Mouse (Mus musculus): ENCODE measurements around the gene Creb3.
"Not testable (repeated sequence)": the region's sequence is repeated elsewhere in the genome, so short reads cannot be mapped to it uniquely, and the experiment has no call there.

Creb3 gene

GRCm38 (mm10) chr4:43580721-43581120, 18.6 kb downstream of the Creb3 start:
- in situ Hi-C loops (cut with MboI, MseI): no loop called here

DNA sequence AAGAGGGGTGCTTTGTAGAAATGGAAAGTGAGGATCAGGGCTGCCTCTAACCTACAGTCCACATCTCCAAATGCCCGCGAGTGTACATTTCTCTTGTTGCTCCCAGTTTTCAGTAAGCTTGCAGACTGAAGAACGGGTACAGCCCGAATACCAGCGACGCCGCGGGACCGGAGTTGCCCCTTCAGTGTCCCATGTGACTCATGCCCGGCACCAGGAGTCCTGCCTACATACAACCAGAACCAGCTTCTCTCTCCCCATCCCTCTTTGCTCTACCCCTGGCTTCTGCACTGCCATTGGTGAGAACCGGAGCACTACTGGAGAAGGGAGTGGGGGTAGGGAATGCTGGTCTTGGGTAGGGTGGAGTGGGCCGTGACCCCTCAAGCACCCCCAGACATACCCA, 19.2 kb downstream of the Creb3 start:
- in situ Hi-C loops (cut with MboI, MseI): no loop called here

DNA sequence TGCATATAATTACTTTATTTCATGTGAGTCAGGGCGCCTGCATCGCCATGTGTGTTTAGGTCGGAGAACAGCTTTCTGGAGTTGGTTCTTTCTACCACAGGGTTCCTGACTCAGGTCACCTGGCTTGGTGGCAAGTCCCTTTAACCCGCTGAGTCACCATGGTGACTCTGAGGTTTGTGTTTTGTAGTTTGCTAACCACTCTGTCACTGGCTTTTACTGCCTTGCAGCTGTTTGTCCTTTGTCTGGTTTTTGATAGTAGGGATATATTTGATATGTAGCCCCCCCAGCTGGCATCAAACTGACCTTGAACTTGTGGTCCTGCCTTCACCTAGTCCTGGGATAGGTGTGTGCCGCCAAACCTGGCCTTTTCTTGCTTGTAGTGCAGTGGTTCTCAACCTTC, 20.1 kb downstream of the Creb3 start:
- in situ Hi-C loops (cut with MboI, MseI): no loop called here

DNA sequence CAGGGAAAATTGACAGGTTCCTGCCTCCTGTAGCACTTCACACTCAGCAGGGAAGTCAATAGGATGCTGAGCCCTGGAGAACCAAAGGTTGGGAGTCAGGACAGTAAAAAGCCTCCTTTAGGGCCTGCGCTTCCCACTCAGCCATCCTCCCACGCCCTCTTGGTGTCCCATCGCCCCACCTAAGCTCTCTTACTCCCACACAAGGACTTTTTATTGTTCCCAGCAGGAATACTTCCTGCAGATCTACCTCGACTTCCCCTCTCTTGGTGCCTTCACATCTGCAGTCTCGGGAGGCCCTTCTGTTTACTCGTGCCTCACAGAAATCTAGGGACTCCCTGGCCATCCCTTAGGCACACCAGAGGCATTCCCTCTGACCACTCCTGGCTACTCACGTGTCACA, 21.3 kb downstream of the Creb3 start:
- in situ Hi-C loops (cut with MboI, MseI): no loop called here

- in situ Hi-C loops (cut with MboI, MseI): no loop called here
Observed at GRCm38 (mm10) chr4:43584444-43585416, 22.6 kb downstream of the Creb3 start, which contains the start of gene Msmp. Gene Msmp, minus strand, starts transcription at chr4:43584494.

DNA sequence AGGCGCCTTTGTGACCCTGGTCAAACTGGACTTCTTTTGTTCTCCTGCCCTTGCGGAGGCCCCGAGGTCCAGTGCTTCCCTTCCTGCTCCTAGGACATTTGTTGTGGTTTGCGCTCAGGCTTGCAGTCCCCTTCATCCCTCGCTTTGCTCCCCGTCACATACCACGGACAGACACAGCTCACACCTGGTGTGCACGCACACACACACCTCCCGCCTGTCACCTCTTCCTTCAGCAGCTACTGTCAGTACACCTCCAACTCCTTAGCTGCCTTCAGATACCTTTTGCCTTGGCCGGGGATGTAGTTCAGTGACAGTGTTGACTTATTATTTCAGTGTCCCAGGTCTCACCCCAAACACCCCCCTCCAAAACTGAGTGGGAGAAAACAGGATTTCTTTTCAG, 23.6 kb downstream of the Creb3 start:
- in situ Hi-C loops (cut with MboI, MseI): no loop called here

DNA sequence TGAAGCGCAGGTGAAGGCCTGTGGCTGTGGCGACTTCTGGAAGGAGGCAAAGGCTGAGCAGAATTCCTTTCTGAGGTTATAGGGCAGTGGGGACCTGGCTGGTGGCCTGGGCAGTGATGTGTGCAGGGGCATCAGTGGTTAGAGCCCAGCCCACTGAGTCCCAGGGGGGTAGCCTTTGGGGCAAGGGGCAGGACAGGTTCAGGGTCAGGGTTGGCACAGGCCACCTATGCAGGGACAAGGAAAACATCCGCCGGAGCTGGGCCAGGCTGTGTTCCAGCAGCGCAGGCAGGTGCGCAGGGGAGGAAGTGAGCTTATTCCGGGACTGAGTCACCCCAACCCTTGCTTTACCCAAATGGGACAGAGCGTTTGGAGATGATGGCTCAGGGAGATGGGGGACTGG, 24.3 kb downstream of the Creb3 start:
- in situ Hi-C loops (cut with MboI, MseI): no loop called here

DNA sequence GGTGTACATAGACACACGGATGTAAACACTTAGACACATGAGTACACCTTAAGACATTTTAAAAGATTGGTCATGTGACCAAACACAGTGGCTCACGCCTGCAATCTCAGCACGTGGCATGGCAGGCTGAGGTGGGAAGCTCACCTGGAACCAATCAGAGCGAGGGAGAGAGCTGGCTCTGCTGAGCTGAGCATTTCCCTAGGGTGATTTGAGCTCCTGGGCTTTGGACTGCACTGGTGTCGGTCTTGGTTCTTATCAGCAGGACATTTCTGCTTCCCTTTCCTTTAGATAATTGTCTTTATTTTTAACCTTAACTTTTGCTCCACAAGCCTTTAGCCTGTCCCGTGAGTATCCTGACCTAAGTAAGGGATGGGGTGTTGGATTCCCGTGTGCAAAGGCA, 25.5 kb downstream of the Creb3 start:
- in situ Hi-C loops (cut with MboI, MseI): no loop called here

DNA sequence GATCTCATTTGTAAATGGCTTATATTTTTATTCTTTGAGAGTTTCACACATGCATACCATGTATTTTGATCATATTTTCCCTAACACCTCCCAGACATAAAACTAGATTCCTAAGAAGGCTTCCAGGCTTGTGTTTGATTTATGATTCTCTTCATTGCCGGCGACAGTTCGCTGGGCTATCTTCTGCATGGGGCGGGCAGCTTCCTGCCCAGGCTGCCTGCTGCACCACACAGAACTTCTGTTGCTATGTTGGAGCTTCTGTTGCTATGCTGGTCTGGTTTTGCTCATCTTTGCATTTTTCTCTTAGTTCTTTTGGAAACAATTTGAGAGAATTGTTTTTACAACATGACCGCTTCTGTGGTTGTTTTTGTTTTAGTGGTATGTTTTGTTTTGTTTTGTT, 29.4 kb downstream of the Creb3 start:
- in situ Hi-C loops (cut with MboI, MseI): no loop called here

GRCm38 (mm10) chr4:43591961-43592360, 29.8 kb downstream of the Creb3 start:
- in situ Hi-C loops (cut with MboI, MseI): no loop called here

DNA sequence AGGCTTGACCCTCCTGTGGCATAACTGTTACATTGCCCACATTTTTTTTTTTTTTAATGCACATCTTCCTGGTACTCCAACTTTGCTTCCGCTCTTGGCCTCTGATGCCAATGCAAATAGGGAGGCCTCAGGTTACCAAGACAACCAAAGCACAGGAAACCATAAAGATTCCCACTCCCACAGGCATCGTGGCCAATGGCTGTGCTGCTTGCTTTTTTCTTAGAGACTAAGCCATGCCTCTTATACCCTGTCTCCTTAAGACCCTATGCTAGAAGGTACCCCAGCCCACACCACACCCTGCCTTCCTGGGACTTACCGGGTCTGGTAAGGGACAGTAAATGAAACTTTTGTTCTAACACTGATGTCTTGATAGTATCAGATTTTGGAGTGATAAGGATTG, 31.3 kb downstream of the Creb3 start:
- in situ Hi-C loops (cut with MboI, MseI): no loop called here

- in situ Hi-C loops (cut with MboI, MseI): not testable (repeated sequence)
Observed at GRCm38 (mm10) chr4:43596597-43596996, 34.5 kb downstream of the Creb3 start.

GRCm38 (mm10) chr4:43598200-43598599, 36.1 kb downstream of the Creb3 start:
- in situ Hi-C loops (cut with MboI, MseI): no loop called here

DNA sequence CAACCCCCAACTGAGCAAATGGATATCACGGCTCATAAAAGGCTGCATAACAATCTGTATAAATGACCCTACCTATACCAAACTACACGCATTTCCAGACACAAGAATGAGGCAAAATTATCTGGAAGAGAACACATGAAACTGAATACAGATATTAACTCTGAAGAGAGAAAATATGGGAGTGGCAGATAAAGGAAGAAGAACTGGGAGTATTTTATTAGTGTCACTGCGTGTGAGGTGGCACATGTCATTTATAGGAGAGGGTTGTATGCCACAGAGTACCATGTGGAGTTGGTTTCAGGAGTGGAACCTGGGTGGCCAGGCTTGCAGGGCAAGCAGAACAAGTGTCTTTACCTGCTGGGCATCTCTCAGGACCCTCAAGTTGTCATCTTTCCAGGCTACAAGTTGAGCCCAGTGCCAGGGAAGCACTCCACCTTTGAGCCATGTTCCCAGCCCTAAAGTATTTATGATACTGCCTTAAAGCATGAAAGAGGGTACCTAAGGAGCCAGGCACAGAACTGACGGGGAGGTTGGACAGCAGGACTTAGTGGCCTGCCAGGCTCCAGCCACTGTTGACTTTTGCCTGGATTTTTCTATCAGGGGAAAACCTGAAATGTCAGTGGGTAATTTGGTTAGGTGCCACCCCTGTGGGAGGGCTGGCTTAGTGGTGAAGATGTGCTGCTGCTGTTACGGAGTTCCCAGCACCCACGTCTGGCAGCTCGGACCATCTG, 36.7 kb downstream of the Creb3 start:
- in situ Hi-C loops (cut with MboI, MseI): no loop called here

DNA sequence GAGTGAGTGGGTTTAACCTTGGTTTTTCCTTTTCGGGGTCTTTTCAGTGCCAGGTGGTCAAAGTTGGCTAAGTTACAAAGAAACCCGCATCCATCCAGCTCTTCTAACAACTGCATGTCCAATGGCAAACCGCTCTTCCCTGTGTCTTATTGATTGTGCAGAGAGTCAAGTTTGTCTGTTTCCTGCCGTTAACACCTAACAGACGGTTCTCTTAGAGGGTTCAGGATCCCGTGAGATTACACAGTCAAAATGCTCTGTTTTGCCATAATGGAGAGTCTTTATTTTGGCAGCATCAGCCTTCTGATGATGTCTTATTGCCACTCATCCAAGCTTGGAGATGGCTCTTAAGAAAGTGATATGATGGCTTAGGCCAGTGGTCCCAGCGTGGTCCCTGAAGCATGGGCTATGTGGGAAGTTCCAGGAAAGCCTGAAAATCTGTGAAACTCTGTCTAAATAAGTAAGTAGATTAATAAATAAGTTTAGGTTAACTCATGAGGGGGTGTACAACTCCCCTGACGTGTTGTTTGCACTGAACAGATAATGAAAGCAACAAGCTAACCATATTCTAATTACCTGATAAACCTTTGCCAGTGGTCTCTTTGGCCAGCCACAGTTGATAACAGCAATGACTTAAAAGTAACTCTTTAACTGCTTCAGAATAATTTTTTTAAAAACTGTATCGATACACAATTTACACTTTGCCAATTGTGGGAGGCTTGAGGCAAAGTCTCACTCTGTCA, 38.2 kb downstream of the Creb3 start:
- in situ Hi-C loops (cut with MboI, MseI): loop anchor here in 1 of 2 experiments (25.0 kb wide), 1 partner anchor 1288 kb away; the partner anchor contains the start of gene Fam205a3

GRCm38 (mm10) chr4:43604099-43604498, 42.0 kb downstream of the Creb3 start:
- in situ Hi-C loops (cut with MboI, MseI): loop anchor here in 1 of 2 experiments (25.0 kb wide), 1 partner anchor 1292 kb away; the partner anchor contains the start of gene Fam205a3

- in situ Hi-C loops (cut with MboI, MseI): loop anchor here in 1 of 2 experiments (25.0 kb wide), 1 partner anchor 1293 kb away; the partner anchor contains the start of gene Fam205a3
Observed at GRCm38 (mm10) chr4:43604751-43605685, 42.9 kb downstream of the Creb3 start.

DNA sequence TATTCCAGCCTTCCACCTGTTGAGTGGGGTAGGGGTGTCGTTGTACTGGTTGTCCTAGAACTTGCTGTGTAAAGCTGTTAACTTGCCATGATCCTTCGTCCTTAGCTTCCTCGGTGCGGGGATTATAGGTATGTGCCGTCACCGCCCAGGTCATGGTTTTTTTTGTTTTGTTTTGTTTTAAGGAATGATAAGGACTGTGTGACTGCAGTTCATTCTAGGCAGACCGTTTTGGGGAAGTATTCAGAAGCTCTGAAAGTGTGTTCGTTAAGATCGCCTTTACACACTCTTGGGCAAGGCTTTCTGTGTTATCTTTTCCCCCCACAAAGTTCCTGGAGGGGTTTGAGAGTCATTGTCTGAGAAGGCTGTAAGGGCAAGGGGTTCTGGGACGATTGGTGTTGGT, 50.4 kb downstream of the Creb3 start:
- in situ Hi-C loops (cut with MboI, MseI): loop anchor here in 1 of 2 experiments (25.0 kb wide), 1 partner anchor 1300 kb away; the partner anchor contains the start of gene Fam205a3

DNA sequence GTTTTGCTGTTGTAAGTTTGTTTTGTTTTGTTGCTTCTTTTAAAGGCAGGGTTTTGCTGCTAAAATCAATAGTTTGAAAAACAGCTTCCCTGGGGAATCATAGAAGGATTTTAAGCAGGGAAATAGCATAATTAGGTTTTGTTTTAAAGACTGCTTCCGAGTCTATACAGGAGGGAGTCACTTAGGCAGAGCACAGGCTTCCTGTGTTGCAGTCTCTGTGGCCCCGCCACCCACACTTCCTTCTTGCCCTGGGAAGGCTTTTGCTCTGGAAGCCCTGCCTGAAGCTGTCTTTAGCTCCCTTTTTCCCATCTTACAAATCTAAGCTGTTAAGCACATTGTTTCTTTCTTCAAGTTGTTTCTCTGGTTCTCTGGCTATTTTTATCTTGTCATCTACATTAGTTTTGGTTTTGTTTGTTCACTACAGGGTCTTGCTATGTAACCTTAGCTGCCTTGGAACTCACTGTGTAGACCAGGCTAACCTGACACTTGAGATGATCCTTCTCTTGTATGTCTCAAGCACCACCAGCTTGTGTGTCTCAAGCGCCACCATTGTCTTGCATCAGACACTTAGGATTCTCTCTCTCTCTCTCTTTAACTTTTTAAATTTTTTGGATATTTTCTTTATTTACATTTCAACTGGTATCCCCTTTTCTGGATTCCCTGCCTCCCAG, 51.1 kb downstream of the Creb3 start:
- in situ Hi-C loops (cut with MboI, MseI): loop anchor here in 1 of 2 experiments (25.0 kb wide), 1 partner anchor 1301 kb away; the partner anchor contains the start of gene Fam205a3

Measured in T-helper 17 cell (primary cell).